Mouse (Mus musculus) urinary bladder, postnatal 4 days (tissue): Measurements from ENCODE around the gene Vangl2.

ENCODE experiments used
- DNase-seq, 2 experiments: peaks; one replicate each; pipeline ENCODE4 v3.0.0; 2021 to 2022; ENCODE audit warnings: low spot score in 2 of 2

Vangl2 gene

GRCm38 (mm10) chr1:172027809-172028102 lies 488 bp downstream of the Vangl2 start:
- no peak for DNase-seq

- DNase-seq: peak; percentile 85 to 90
Measured at GRCm38 (mm10) chr1:172027010-172027808, 1.0 kb downstream of the Vangl2 start.

- DNase-seq: no peak
Measured at GRCm38 (mm10) chr1:172026201-172026901, 1.9 kb downstream of the Vangl2 start.

GRCm38 (mm10) chr1:172025201-172025904 lies 2.9 kb downstream of the Vangl2 start:
- no peak for DNase-seq

GRCm38 (mm10) chr1:172024140-172024895 lies 3.9 kb downstream of the Vangl2 start:
- no peak for DNase-seq

GRCm38 (mm10) chr1:172019863-172020521 lies 8.3 kb downstream of the Vangl2 start:
- DNase-seq: no peak

GRCm38 (mm10) chr1:172019339-172019738 lies 8.9 kb downstream of the Vangl2 start:
- DNase-seq: no peak

GRCm38 (mm10) chr1:172018336-172019311 lies 9.6 kb downstream of the Vangl2 start:
- no peak for DNase-seq

- DNase-seq: no peak
Measured at GRCm38 (mm10) chr1:172017517-172018070, 10.7 kb downstream of the Vangl2 start.

GRCm38 (mm10) chr1:172016660-172017516 lies 11.4 kb downstream of the Vangl2 start:
- no peak for DNase-seq

GRCm38 (mm10) chr1:172016031-172016430 lies 12.2 kb downstream of the Vangl2 start:
- DNase-seq: no peak

GRCm38 (mm10) chr1:172015312-172015939 lies 12.8 kb downstream of the Vangl2 start:
- DNase-seq: no peak

- DNase-seq: no peak
Measured at GRCm38 (mm10) chr1:172014771-172015170, 13.5 kb downstream of the Vangl2 start.

- DNase-seq: peak in 1 of 2 experiments; percentile 74
Measured at GRCm38 (mm10) chr1:172012030-172012429, 16.2 kb downstream of the Vangl2 start.

GRCm38 (mm10) chr1:172010042-172010824 lies 18.0 kb downstream of the Vangl2 start:
- no peak for DNase-seq

- no peak for DNase-seq
Measured at GRCm38 (mm10) chr1:172009406-172009805, 18.8 kb downstream of the Vangl2 start.

GRCm38 (mm10) chr1:172008351-172008750 lies 19.9 kb downstream of the Vangl2 start:
- no peak for DNase-seq

- no peak for DNase-seq
Measured at GRCm38 (mm10) chr1:172007761-172008160, 20.5 kb downstream of the Vangl2 start.
